Mouse (Mus musculus): ENCODE results near the gene Nek7.

The Nek7 gene

GRCm38 (mm10) chr1:138608336-138608735 is 11.6 kb downstream of the Nek7 start:
- no peak for DNase-seq (ENCODE audit: low read depth)

- no peak for DNase-seq (ENCODE audit: low read depth)
Measured at GRCm38 (mm10) chr1:138607862-138608261, 12.1 kb downstream of the Nek7 start.

GRCm38 (mm10) chr1:138606771-138607170 is 13.2 kb downstream of the Nek7 start:
- no peak for DNase-seq (ENCODE audit: low read depth)

- DNase-seq (ENCODE audit: low read depth): no peak
Measured at GRCm38 (mm10) chr1:138604736-138605135, 15.2 kb downstream of the Nek7 start.

- DNase-seq (ENCODE audit: low read depth): no peak
Measured at GRCm38 (mm10) chr1:138603974-138604373, 16.0 kb downstream of the Nek7 start.

GRCm38 (mm10) chr1:138598087-138598486 is 21.9 kb downstream of the Nek7 start:
- peak; percentile 82 for DNase-seq (ENCODE audit: low read depth)

- peak; percentile 26 for DNase-seq (ENCODE audit: low read depth)
Measured at GRCm38 (mm10) chr1:138596127-138596706, 23.7 kb downstream of the Nek7 start.

GRCm38 (mm10) chr1:138594910-138595309 is 25.0 kb downstream of the Nek7 start:
- no peak for DNase-seq (ENCODE audit: low read depth)

GRCm38 (mm10) chr1:138593922-138594321 is 26.0 kb downstream of the Nek7 start:
- DNase-seq (ENCODE audit: low read depth): no peak

GRCm38 (mm10) chr1:138592466-138592865 is 27.5 kb downstream of the Nek7 start:
- DNase-seq (ENCODE audit: low read depth): no peak

- no peak for DNase-seq (ENCODE audit: low read depth)
Measured at GRCm38 (mm10) chr1:138590451-138591022, 29.4 kb downstream of the Nek7 start.

- no peak for DNase-seq (ENCODE audit: low read depth)
Measured at GRCm38 (mm10) chr1:138589126-138589525, 30.8 kb downstream of the Nek7 start.

- DNase-seq (ENCODE audit: low read depth): no peak
Measured at GRCm38 (mm10) chr1:138587812-138588211, 32.1 kb downstream of the Nek7 start.

- DNase-seq (ENCODE audit: low read depth): no peak
Measured at GRCm38 (mm10) chr1:138586891-138587290, 33.0 kb downstream of the Nek7 start.

- DNase-seq (ENCODE audit: low read depth): peak; percentile 48
Measured at GRCm38 (mm10) chr1:138584423-138585013, 35.4 kb downstream of the Nek7 start.

- DNase-seq (ENCODE audit: low read depth): peak; percentile 81
Measured at GRCm38 (mm10) chr1:138582225-138582624, 37.7 kb downstream of the Nek7 start.

- DNase-seq (ENCODE audit: low read depth): no peak
Measured at GRCm38 (mm10) chr1:138579822-138580492, 40.0 kb downstream of the Nek7 start.

GRCm38 (mm10) chr1:138579207-138579606 is 40.7 kb downstream of the Nek7 start:
- DNase-seq (ENCODE audit: low read depth): no peak

- no peak for DNase-seq (ENCODE audit: low read depth)
Measured at GRCm38 (mm10) chr1:138576803-138577202, 43.1 kb downstream of the Nek7 start.

GRCm38 (mm10) chr1:138576066-138576697 is 43.8 kb downstream of the Nek7 start:
- DNase-seq (ENCODE audit: low read depth): no peak

- DNase-seq (ENCODE audit: low read depth): no peak
Measured at GRCm38 (mm10) chr1:138575629-138576028, 44.3 kb downstream of the Nek7 start.

GRCm38 (mm10) chr1:138571565-138572361 is 48.2 kb downstream of the Nek7 start:
- DNase-seq (ENCODE audit: low read depth): no peak

All from 416B (cell line).